Mouse (Mus musculus) right cerebral cortex, postnatal 36 days (tissue): ENCODE measurements around the gene Fam3b.

Experiments
- DNase-seq, 2 experiments: peaks; one replicate each; pipeline ENCODE4 v3.0.0; 2022; ENCODE audit warnings: low spot score in 2 of 2, mixed read lengths in 1 of 2

Fam3b gene

DNA sequence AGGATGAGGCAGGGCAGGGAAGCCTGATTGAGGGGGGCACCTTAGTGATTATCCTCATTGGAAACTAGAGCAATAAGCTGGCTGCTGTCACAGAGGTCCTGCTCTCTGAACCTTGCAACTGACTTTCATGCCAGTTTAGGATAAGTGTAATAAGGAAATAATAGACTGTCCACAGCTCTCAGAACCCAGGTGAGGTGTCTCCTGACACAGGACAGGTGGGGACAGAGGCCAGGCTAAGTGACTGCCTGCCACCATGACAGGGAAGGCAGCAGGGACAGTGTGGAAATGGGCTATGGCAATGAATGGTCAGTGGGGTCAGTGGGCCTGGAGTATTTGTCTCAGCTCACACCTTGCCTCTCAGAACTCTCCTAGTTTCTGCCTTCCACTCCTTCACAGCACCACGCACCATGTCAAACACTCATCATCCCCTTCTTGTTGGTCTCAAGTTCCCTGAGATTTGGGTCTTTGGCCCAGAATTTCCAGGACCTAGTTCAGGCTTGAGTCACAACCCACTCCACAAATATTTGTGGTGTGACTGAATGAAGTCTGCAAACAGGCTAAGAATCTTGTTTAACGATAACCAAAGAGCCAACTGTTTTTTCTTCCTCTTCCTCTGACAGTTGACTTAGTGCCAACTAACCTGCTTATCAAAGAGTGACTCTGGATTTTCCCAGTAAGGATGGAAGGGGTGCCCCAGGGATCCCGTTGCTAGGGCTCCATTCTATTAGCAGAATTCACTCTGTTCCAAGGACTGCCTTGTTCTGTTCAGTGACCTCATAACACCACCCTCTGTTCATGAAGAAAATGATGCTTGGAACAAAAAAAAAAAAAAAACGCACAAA is at the start of gene Fam3b:
Fam3b (minus strand) TSS at position 718 of the 842 bp plus-strand sequence.
- no peak for DNase-seq

- DNase-seq = no peak
Observed at GRCm38 (mm10) chr16:97544340-97544739, 29.7 kb upstream of the Fam3b start.

GRCm38 (mm10) chr16:97536859-97537258 is 22.2 kb upstream of the Fam3b start:
- no peak for DNase-seq

DNA sequence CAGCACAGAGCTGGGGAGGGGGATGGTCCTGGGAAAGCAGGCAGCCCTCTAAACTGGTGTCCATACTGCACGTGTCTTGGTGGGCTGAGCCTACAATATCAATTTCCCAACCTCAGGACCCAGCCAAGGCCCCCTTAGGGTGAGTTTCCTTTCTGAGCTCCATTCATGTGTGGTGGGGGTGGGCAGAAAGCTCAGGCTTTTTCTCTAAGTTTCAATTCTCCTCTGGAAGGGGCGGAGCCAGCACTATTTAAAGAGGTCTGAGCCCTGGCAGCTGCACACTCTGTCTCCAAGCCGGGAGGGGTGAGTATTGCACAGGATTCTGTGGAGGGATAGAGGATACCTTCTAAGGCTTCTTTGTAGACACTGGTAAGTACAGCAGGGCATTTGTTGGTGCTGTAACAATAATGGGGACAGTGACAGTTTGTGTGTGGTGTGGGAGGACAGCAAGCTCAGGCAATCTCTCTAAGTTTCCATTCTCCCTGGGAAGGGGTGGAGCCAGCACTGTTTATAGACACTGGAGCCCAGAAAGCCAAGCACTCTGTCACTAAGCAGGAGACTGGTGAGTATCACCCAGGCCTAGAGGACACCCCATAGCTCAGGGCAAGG is 21.3 kb upstream of the Fam3b start:
- DNase-seq = peak; percentile 11 to 16

GRCm38 (mm10) chr16:97534876-97535461 is 20.4 kb upstream of the Fam3b start:
- peak in 1 of 2 experiments; percentile 10 for DNase-seq

DNA sequence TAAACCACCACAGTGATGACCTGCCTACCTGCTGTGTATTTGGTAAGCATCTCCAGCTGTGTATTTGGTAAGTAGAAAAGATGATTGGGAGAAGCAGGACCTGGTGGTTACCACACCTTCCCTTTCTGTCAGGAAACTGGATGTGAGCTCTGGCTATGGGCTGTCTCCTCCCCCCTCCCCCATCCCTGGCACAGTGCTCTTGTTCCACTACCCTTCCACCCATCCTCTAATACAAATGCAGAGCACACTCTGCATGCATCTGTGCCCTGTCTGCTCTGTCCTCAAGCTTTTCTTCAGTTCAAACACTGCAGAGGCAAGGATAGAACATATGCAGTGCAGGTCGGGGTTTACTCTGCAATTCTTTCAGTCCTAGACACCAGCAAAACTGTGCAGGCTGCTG is 19.8 kb upstream of the Fam3b start:
- no peak for DNase-seq

GRCm38 (mm10) chr16:97533751-97534150 is 19.1 kb upstream of the Fam3b start:
- no peak for DNase-seq

- no peak for DNase-seq
Observed at GRCm38 (mm10) chr16:97533126-97533525, 18.5 kb upstream of the Fam3b start.

GRCm38 (mm10) chr16:97529241-97529640 is 14.6 kb upstream of the Fam3b start:
- no peak for DNase-seq

DNA sequence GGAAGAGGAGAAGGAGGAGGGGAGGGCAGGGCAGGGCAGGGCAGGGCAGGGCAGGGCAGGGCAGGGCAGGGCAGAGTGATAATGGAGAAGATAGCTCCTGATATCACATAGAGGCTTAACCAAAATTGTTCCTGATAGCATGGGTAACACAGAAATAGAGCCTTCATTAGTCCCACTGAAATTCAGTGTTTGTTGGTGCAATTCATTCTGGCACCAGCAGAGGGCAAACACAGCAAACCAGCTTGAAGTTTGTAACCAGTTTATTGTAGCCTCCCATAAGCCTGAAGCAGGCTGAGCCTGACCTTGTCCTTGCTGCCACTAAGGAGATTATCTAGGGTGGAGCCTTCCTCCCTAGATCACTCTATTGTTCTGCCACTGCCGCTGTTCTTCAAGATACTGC is 8.4 kb upstream of the Fam3b start:
- no peak for DNase-seq

GRCm38 (mm10) chr16:97521983-97522382 is 7.4 kb upstream of the Fam3b start:
- no peak for DNase-seq

GRCm38 (mm10) chr16:97516341-97516740 is 1.7 kb upstream of the Fam3b start:
- DNase-seq = no peak

- no peak for DNase-seq
Observed at GRCm38 (mm10) chr16:97512347-97512751, 2.3 kb downstream of the Fam3b start.

- no peak for DNase-seq
Observed at GRCm38 (mm10) chr16:97511495-97511894, 3.1 kb downstream of the Fam3b start.

DNA sequence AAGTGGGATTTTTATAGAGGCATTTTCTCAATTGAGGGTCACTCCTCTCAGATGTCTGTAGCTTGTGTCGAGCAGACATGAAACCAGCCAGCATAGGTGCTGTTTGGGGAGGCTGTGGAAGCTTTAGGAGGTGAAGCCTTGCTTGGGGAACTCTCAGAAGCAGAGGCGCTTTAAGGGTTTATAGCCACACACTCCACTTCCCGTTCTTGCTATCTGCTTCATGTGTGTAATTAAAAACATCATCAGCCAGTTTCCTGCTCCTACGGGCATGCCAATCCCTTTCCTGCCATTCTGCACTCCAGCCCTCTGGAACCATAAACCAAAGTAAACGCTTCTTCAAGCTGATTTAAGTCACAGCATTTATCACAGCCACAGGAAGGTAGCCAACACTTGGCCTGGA is 3.8 kb downstream of the Fam3b start:
- DNase-seq = no peak

DNA sequence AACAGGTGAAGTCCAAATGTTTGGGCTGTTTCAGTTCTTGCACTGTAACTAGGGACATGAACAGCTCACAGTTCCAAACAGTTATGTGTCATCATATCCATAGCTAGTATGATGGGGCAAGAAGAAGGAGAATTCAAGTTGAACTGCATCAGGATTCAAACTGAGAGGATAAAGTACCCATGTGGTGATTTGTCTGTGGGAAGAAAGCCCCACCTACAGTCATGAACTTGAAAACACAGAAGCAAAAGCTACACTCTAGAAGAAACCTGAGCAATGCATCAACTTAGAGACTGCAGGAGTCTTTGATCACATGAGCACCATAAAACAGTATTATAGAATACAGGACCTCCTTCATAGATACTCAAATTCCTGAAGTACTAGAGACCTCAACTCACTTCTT is 6.8 kb downstream of the Fam3b start:
- no peak for DNase-seq

DNA sequence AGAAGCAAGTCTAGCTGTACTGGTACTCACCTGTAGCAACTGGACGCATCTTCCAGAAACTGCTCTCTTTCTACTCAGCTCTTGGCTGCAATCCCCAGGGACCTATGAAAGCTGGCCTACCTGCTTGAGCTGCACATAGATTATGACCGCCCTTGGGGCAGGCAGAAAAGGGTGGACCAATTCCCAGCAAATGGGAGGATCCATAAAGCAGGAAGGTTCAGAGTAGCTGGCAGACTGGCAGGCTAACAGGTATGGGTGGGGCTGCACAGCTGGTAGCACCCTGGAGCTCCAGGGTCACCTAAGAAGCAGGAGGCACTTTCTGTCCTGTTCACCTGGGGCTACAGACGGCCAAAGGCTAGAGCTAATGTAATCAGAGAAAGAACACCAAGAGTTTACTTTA is 9.8 kb downstream of the Fam3b start:
- DNase-seq = no peak

- no peak for DNase-seq
Observed at GRCm38 (mm10) chr16:97503849-97504248, 10.8 kb downstream of the Fam3b start.

- DNase-seq = no peak
Observed at GRCm38 (mm10) chr16:97500901-97501300, 13.7 kb downstream of the Fam3b start.

GRCm38 (mm10) chr16:97499450-97499849 is 15.2 kb downstream of the Fam3b start:
- DNase-seq = no peak

GRCm38 (mm10) chr16:97498139-97498538 is 16.5 kb downstream of the Fam3b start:
- no peak for DNase-seq

GRCm38 (mm10) chr16:97497682-97498081 is 16.9 kb downstream of the Fam3b start:
- no peak for DNase-seq

DNA sequence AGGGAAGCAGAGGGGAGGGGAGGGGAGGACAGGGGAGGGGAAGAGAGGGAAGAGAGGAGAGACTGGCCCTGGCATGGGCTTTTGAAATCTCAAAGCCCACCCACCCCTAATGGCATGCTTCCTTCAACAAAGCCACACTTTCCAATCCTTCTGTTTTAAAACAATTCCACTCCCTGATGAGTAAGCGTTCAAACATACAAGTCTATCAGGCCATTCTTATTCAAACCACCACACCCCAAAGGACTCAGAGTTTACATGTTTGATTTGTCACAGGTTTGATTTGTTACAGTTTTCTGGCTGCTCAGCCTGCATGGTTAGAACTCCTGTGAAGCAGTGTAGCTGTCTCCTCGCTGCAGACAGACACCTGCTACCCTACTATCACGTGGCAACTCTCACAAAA is 18.6 kb downstream of the Fam3b start:
- DNase-seq = no peak
